Mouse (Mus musculus) MEL (cell line): ENCODE data around the gene Acr.

Source experiments
- POLR2A ChIP-seq, 2 experiments: IDR thresholded peaks; 2 replicates each; pipeline ENCODE4 v1.6.1; 2011 to 2012; ENCODE audit warnings: low read length in 2 of 2, mild to moderate bottlenecking in 2 of 2, control low read depth in 1 of 2, improper control_type of control experiment in 1 of 2, low read depth in 1 of 2, moderate library complexity in 1 of 2; ENCODE audit not compliant: control insufficient read depth in 1 of 2, insufficient read depth in 1 of 2, poor library complexity in 1 of 2
- POLR2AphosphoS2 ChIP-seq: IDR thresholded peaks from 2 replicates; pipeline ENCODE4 v1.6.1; 2011; ENCODE audit warnings: low read length, improper control_type of control experiment
- UBTF ChIP-seq: IDR thresholded peaks from 2 replicates; pipeline ENCODE4 v1.6.1; 2012; ENCODE audit warnings: low read depth, mild to moderate bottlenecking, inconsistent platforms, low read length, improper control_type of control experiment, moderate library complexity, borderline replicate concordance; ENCODE audit not compliant: insufficient read depth

GRCm38 (mm10) chr15:89557996-89558390, 10.1 kb upstream of the Acr start:
- TF ChIP-seq POLR2A (IDR thresholded peaks at IDR 0.05; ENCODE audit: control insufficient read depth in 1 of 2, insufficient read depth in 1 of 2, low read depth in 1 of 2, low read length in 2 of 2, poor library complexity in 1 of 2) (no peak), POLR2AphosphoS2 (no peak), UBTF (no peak)
